ENCODE assay signal across 9 mouse cellular contexts in the genomic region with DNA sequence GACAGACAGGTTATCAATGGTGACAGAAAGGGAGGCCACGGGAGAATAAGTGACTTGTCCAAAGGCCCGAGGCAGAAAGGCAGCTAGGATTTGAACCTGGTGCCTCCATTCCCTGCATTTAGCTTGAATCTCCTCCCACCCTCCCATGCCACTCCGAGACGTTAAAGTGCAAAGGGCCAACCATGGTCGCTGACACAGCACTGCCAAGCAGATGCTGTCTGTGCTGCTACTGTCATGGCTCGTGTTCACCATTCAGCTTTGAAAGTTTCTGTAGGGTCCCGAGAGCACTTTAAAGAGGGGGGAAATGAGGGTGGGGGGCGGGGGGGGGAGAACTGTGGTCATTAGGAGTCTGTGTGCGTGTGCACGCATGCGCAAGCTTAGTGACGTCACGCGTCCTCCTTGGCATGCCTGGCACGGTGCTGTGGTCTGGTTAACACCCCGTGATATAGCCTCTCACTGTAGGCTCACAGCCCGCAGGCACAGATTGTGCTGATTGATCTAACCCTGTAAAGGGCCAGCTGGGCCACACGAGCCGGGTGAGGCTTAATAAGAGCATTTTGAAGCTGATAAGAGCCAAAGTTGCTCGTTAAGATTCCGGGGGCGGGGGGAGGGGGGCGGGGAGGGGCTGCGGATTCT.
DNase-seq lines count a peak whose midpoint lies in the region; ATAC-seq lines count a peak whose summit lies in the region.
"Had no signal": no experiment of that assay in that cellular context is flagged by ENCODE, and none has a peak within 500 bp of the region (broad histone marks: within the 10 kb centered on the region; RNA-seq: fewer than 3 reads in every experiment).

No protein-coding gene starts in this region.

- peaks cover 7% of the 10 kb centered on the region; the same call in 1 of the 2 replicates for H3K4me1 ChIP-seq in midbrain, embryonic 16.5 days (ENCODE audit: control insufficient read depth, insufficient read depth, low read length)
- H3K4me1 ChIP-seq: liver, embryonic 15.5 days had no signal

- no peaks in the 10 kb centered on the region for H3K27me3 ChIP-seq in midbrain, embryonic 16.5 days (ENCODE audit: control insufficient read depth, insufficient read depth, low read depth, low read length)
- H3K27me3 ChIP-seq: liver, embryonic 15.5 days had no signal

- H3K27ac ChIP-seq in midbrain, embryonic 16.5 days (ENCODE audit: low read length): no peak overlapping the region; the same call in 1 of the 2 replicates
- H3K27ac ChIP-seq: liver, embryonic 15.5 days had no signal

- peak; percentile 67 for ATAC-seq in midbrain, embryonic 16.5 days
- no peak for ATAC-seq in erythroblast, adult 5-6 weeks (replicated peaks; ENCODE audit: low FRiP score, poor library complexity, severe bottlenecking)

- no peaks in the 10 kb centered on the region for H3K9me3 ChIP-seq in midbrain, embryonic 16.5 days (replicated peaks; ENCODE audit: control insufficient read depth, low read length, poor library complexity, severe bottlenecking)
- H3K9me3 ChIP-seq: liver, embryonic 15.5 days had no signal

- H3K9ac ChIP-seq in midbrain, embryonic 16.5 days (ENCODE audit: low read depth, low read length): 0 out of 2 replicates have a peak overlapping the region, but pooled peaks have one; percentile 20
- H3K9ac ChIP-seq: liver, embryonic 15.5 days had no signal

- peak; percentile 51 for DNase-seq in embryo, embryonic 10 days (ENCODE audit: low spot score)
- no peak for DNase-seq in embryo, embryonic 10.5 days (ENCODE audit: low spot score)
- DNase-seq in urinary bladder, postnatal 36 days (ENCODE audit: low spot score in 2 of 2): peak; percentile 6 to 19
- DNase-seq in urinary bladder, adult 2 months (ENCODE audit: low spot score): no peak
- peak; percentile 41 to 51 for DNase-seq in layer of hippocampus, postnatal 36 days
- DNase-seq in gastrocnemius, postnatal 4 days (ENCODE audit: low spot score in 2 of 2): no peak

- 48% methylated on average over 24 of the region's 24 CpGs for WGBS in midbrain, embryonic 16.5 days

- peak overlapping the region; percentile 15 for H3K4me3 ChIP-seq in midbrain, embryonic 16.5 days (ENCODE audit: low read depth, low read length)
- H3K4me3 ChIP-seq: liver, embryonic 15.5 days had no signal

- no peaks in the 10 kb centered on the region for H3K36me3 ChIP-seq in midbrain, embryonic 16.5 days (ENCODE audit: control insufficient read depth, insufficient read depth, low read length)
- H3K36me3 ChIP-seq: liver, embryonic 15.5 days had no signal

- peak overlapping the region; percentile 44 for H3K4me2 ChIP-seq in midbrain, embryonic 16.5 days (ENCODE audit: low read length)
- H3K4me2 ChIP-seq: liver, embryonic 15.5 days had no signal

Comparison
In these comparisons a context has a peak if more than half of its experiments do, and no peak if none do; other contexts are left out.
1. DNase-seq: peak in embryo, embryonic 10 days (single experiment), urinary bladder, postnatal 36 days (2 of 2) and layer of hippocampus, postnatal 36 days (2 of 2); none in embryo, embryonic 10.5 days (single experiment), urinary bladder, adult 2 months (single experiment) and gastrocnemius, postnatal 4 days (0 of 2).